Mouse (Mus musculus): ENCODE results near the gene Olfr418. TPM values are rescaled to one million over a fixed set of nuclear protein-coding genes. Genes with fewer than 3 reads are reported as not detected.
"Not testable (repeated sequence)": the region's sequence is repeated elsewhere in the genome, so short reads cannot be mapped to it uniquely, and the experiment has no call there.

Olfr418 gene
- not detected for polyA plus RNA-seq (2012; fragmentation: generic; extraction: Trizol)
- long read RNA-seq, experiment 1, result 0 reads
- long read RNA-seq, experiment 2, result 0 reads

- Histone ChIP-seq H3K36me3 (ENCODE audit: control insufficient read depth, insufficient read depth) (no peaks in the 10 kb centered on the region), H3K27me3 (ENCODE audit: control insufficient read depth, insufficient read depth, insufficient read length) (no peaks in the 10 kb centered on the region), H3K79me3 (ENCODE audit: low read depth) (no peaks in the 10 kb centered on the region), H3ac (ENCODE audit: control insufficient read depth, insufficient read length, low read depth) (no peak within 1 kb of the TSS), H3K79me2 (ENCODE audit: control insufficient read depth, insufficient read depth) (no peaks in the 10 kb centered on the region), H3K4me3 (ENCODE audit: insufficient read depth, poor library complexity, severe bottlenecking) (no peak within 1 kb of the TSS)
- TF ChIP-seq MAX (IDR thresholded peaks at IDR 0.05) (no peak), USF1 (IDR thresholded peaks at IDR 0.05; ENCODE audit: low read depth) (no peak), CEBPB (IDR thresholded peaks at IDR 0.05; ENCODE audit: low read depth) (no peak), FOSL1 (IDR thresholded peaks at IDR 0.05; ENCODE audit: insufficient read depth, low read length, poor library complexity, severe bottlenecking) (no peak), MYOG (IDR thresholded peaks at IDR 0.05; ENCODE audit: control insufficient read depth, extremely low read depth, insufficient read length) (no peak), CTCF (IDR thresholded peaks at IDR 0.05; ENCODE audit: control insufficient read depth, insufficient read depth, insufficient read length) (no peak), MYOD1 (IDR thresholded peaks at IDR 0.05; ENCODE audit: control insufficient read depth, insufficient read length, low read depth) (no peak)
Observed at GRCm38 (mm10) chr1:173265701-173266100, at the start of gene Olfr418. Gene Olfr418, plus strand, starts transcription at chr1:173266001.

- Histone ChIP-seq H3K36me3 (ENCODE audit: control insufficient read depth, insufficient read depth) (no peaks in the 10 kb centered on the region), H3K79me2 (ENCODE audit: control insufficient read depth, insufficient read depth) (no peaks in the 10 kb centered on the region), H3ac (ENCODE audit: control insufficient read depth, insufficient read length, low read depth) (no peak overlapping the region), H3K79me3 (ENCODE audit: low read depth) (no peaks in the 10 kb centered on the region), H3K27me3 (ENCODE audit: control insufficient read depth, insufficient read depth, insufficient read length) (no peaks in the 10 kb centered on the region), H3K4me3 (ENCODE audit: insufficient read depth, poor library complexity, severe bottlenecking) (no peak overlapping the region)
- TF ChIP-seq USF1 (IDR thresholded peaks at IDR 0.05; ENCODE audit: low read depth) (no peak), MAX (IDR thresholded peaks at IDR 0.05) (no peak), CEBPB (IDR thresholded peaks at IDR 0.05; ENCODE audit: low read depth) (no peak), FOSL1 (IDR thresholded peaks at IDR 0.05; ENCODE audit: insufficient read depth, low read length, poor library complexity, severe bottlenecking) (no peak), MYOG (IDR thresholded peaks at IDR 0.05; ENCODE audit: control insufficient read depth, extremely low read depth, insufficient read length) (no peak), CTCF (IDR thresholded peaks at IDR 0.05; ENCODE audit: control insufficient read depth, insufficient read depth, insufficient read length) (no peak), MYOD1 (IDR thresholded peaks at IDR 0.05; ENCODE audit: control insufficient read depth, insufficient read length, low read depth) (no peak)
Observed at GRCm38 (mm10) chr1:173216481-173216880, 49.3 kb upstream of the Olfr418 start.

- Histone ChIP-seq H3K36me3 (ENCODE audit: control insufficient read depth, insufficient read depth) (no peaks in the 10 kb centered on the region), H3ac (ENCODE audit: control insufficient read depth, insufficient read length, low read depth) (no peak within 1 kb of the TSS), H3K79me2 (ENCODE audit: control insufficient read depth, insufficient read depth) (no peaks in the 10 kb centered on the region), H3K27me3 (ENCODE audit: control insufficient read depth, insufficient read depth, insufficient read length) (no peaks in the 10 kb centered on the region), H3K4me3 (ENCODE audit: insufficient read depth, poor library complexity, severe bottlenecking) (no peak within 1 kb of the TSS), H3K79me3 (ENCODE audit: low read depth) (no peaks in the 10 kb centered on the region)
- TF ChIP-seq CEBPB (IDR thresholded peaks at IDR 0.05; ENCODE audit: low read depth) (no peak), MYOG (IDR thresholded peaks at IDR 0.05; ENCODE audit: control insufficient read depth, extremely low read depth, insufficient read length) (no peak), USF1 (IDR thresholded peaks at IDR 0.05; ENCODE audit: low read depth) (no peak), MYOD1 (IDR thresholded peaks at IDR 0.05; ENCODE audit: control insufficient read depth, insufficient read length, low read depth) (no peak), CTCF (IDR thresholded peaks at IDR 0.05; ENCODE audit: control insufficient read depth, insufficient read depth, insufficient read length) (no peak), FOSL1 (IDR thresholded peaks at IDR 0.05; ENCODE audit: insufficient read depth, low read length, poor library complexity, severe bottlenecking) (no peak), MAX (IDR thresholded peaks at IDR 0.05) (no peak)
Observed at GRCm38 (mm10) chr1:173227081-173227480, 38.7 kb upstream of the Olfr418 start, which contains the start of gene Fcer1a. Gene Fcer1a, minus strand, starts transcription at chr1:173227214.

GRCm38 (mm10) chr1:173237004-173237403, 28.8 kb upstream of the Olfr418 start:
- not testable (repeated sequence) for H3K79me3 ChIP-seq (ENCODE audit: low read depth); H3K79me2 ChIP-seq (ENCODE audit: control insufficient read depth, insufficient read depth)

GRCm38 (mm10) chr1:173249888-173250287, 15.9 kb upstream of the Olfr418 start:
- Histone ChIP-seq H3K79me2 (ENCODE audit: control insufficient read depth, insufficient read depth) (no peaks in the 10 kb centered on the region), H3K79me3 (ENCODE audit: low read depth) (no peaks in the 10 kb centered on the region), H3K4me3 (ENCODE audit: insufficient read depth, poor library complexity, severe bottlenecking) (no peak overlapping the region), H3K36me3 (ENCODE audit: control insufficient read depth, insufficient read depth) (no peaks in the 10 kb centered on the region), H3K27me3 (ENCODE audit: control insufficient read depth, insufficient read depth, insufficient read length) (no peaks in the 10 kb centered on the region), H3ac (ENCODE audit: control insufficient read depth, insufficient read length, low read depth) (no peak overlapping the region)
- no peak for TF ChIP-seq CEBPB (IDR thresholded peaks at IDR 0.05; ENCODE audit: low read depth)
- TF ChIP-seq CTCF (IDR thresholded peaks at IDR 0.05; ENCODE audit: control insufficient read depth, insufficient read depth, insufficient read length), result no peak
- TF ChIP-seq MAX (IDR thresholded peaks at IDR 0.05), result no peak
- TF ChIP-seq MYOD1 (IDR thresholded peaks at IDR 0.05; ENCODE audit: control insufficient read depth, insufficient read length, low read depth), result no peak
- TF ChIP-seq USF1 (IDR thresholded peaks at IDR 0.05; ENCODE audit: low read depth), result no peak
- no peak for TF ChIP-seq FOSL1 (IDR thresholded peaks at IDR 0.05; ENCODE audit: insufficient read depth, low read length, poor library complexity, severe bottlenecking)
- TF ChIP-seq MYOG (IDR thresholded peaks at IDR 0.05; ENCODE audit: control insufficient read depth, extremely low read depth, insufficient read length), result no peak

More at GRCm38 (mm10) chr1:173237004-173237403, 28.8 kb upstream of the Olfr418 start:
- not testable (repeated sequence) for H3K27me3 ChIP-seq (ENCODE audit: control insufficient read depth, insufficient read depth, insufficient read length); H3K36me3 ChIP-seq (ENCODE audit: control insufficient read depth, insufficient read depth); H3ac ChIP-seq (ENCODE audit: control insufficient read depth, insufficient read length, low read depth); H3K4me3 ChIP-seq (ENCODE audit: insufficient read depth, poor library complexity, severe bottlenecking)

- no peak for TF ChIP-seq FOSL1 (IDR thresholded peaks at IDR 0.05; ENCODE audit: insufficient read depth, low read length, poor library complexity, severe bottlenecking)
- no peak for TF ChIP-seq USF1 (IDR thresholded peaks at IDR 0.05; ENCODE audit: low read depth)
- TF ChIP-seq MAX (IDR thresholded peaks at IDR 0.05), result no peak
- TF ChIP-seq MYOD1 (IDR thresholded peaks at IDR 0.05; ENCODE audit: control insufficient read depth, insufficient read length, low read depth), result no peak
- TF ChIP-seq MYOG (IDR thresholded peaks at IDR 0.05; ENCODE audit: control insufficient read depth, extremely low read depth, insufficient read length), result no peak
- no peak for TF ChIP-seq CEBPB (IDR thresholded peaks at IDR 0.05; ENCODE audit: low read depth)
- no peak for TF ChIP-seq CTCF (IDR thresholded peaks at IDR 0.05; ENCODE audit: control insufficient read depth, insufficient read depth, insufficient read length)
- no peaks in the 10 kb centered on the region for H3K79me2 ChIP-seq (ENCODE audit: control insufficient read depth, insufficient read depth)
- no peaks in the 10 kb centered on the region for H3K79me3 ChIP-seq (ENCODE audit: low read depth)
- no peak within 1 kb of the TSS for H3K4me3 ChIP-seq (ENCODE audit: insufficient read depth, poor library complexity, severe bottlenecking)
- no peaks in the 10 kb centered on the region for H3K36me3 ChIP-seq (ENCODE audit: control insufficient read depth, insufficient read depth)
- no peaks in the 10 kb centered on the region for H3K27me3 ChIP-seq (ENCODE audit: control insufficient read depth, insufficient read depth, insufficient read length)
- H3ac ChIP-seq (ENCODE audit: control insufficient read depth, insufficient read length, low read depth), result no peak within 1 kb of the TSS
Observed at GRCm38 (mm10) chr1:173277677-173278076, 11.9 kb downstream of the Olfr418 start, which contains the start of gene Mptx2. Gene Mptx2, minus strand, starts transcription at chr1:173277777.

GRCm38 (mm10) chr1:173302795-173303194, 37.0 kb downstream of the Olfr418 start:
- H3K4me3 ChIP-seq (ENCODE audit: insufficient read depth, poor library complexity, severe bottlenecking); H3K79me3 ChIP-seq (ENCODE audit: low read depth); H3K36me3 ChIP-seq (ENCODE audit: control insufficient read depth, insufficient read depth); H3K79me2 ChIP-seq (ENCODE audit: control insufficient read depth, insufficient read depth); H3ac ChIP-seq (ENCODE audit: control insufficient read depth, insufficient read length, low read depth); H3K27me3 ChIP-seq (ENCODE audit: control insufficient read depth, insufficient read depth, insufficient read length): not testable (repeated sequence)

- H3K79me3 ChIP-seq (ENCODE audit: low read depth); H3K36me3 ChIP-seq (ENCODE audit: control insufficient read depth, insufficient read depth); H3K4me3 ChIP-seq (ENCODE audit: insufficient read depth, poor library complexity, severe bottlenecking); H3ac ChIP-seq (ENCODE audit: control insufficient read depth, insufficient read length, low read depth); H3K79me2 ChIP-seq (ENCODE audit: control insufficient read depth, insufficient read depth); H3K27me3 ChIP-seq (ENCODE audit: control insufficient read depth, insufficient read depth, insufficient read length): not testable (repeated sequence)
Observed at GRCm38 (mm10) chr1:173313535-173314050, 47.8 kb downstream of the Olfr418 start.

Data from C2C12 (cell line).